Mouse (Mus musculus) hindbrain, embryonic 13.5 days (tissue): ENCODE measurements around the gene Khnyn. TPM values are rescaled to one million over a fixed set of nuclear protein-coding genes. Genes with fewer than 3 reads are reported as not detected.

Source experiments
- ATAC-seq: fragments of 200-750 bp; cut with Nextera tagmentation; 2 replicates; pipeline ENCODE4 v1.8.0; 2017; ENCODE audit warnings: moderate TSS enrichment; ENCODE audit not compliant: low FRiP score
- H3K27ac ChIP-seq: fragments of 300-500 bp; sonication (generic); 2 replicates; pipeline ENCODE4 v1.5.1; 2015; ENCODE audit warnings: inconsistent platforms, mild to moderate bottlenecking, moderate library complexity
- H3K27me3 ChIP-seq: fragments of 300-500 bp; sonication (generic); 2 replicates; pipeline ENCODE4 v1.6.1; 2015; ENCODE audit warnings: mild to moderate bottlenecking, inconsistent platforms
- H3K36me3 ChIP-seq: fragments of 300-500 bp; sonication (generic); 2 replicates; pipeline ENCODE4 v1.6.1; 2015; ENCODE audit warnings: mild to moderate bottlenecking, inconsistent platforms
- H3K4me1 ChIP-seq: fragments of 300-500 bp; sonication (generic); replicated peaks from 2 replicates; pipeline ENCODE4 v1.6.1; 2015; ENCODE audit warnings: inconsistent platforms
- H3K4me2 ChIP-seq: fragments of 300-500 bp; sonication (generic); 2 replicates; pipeline ENCODE4 v1.6.1; 2015; ENCODE audit warnings: inconsistent platforms, mild to moderate bottlenecking, moderate library complexity
- H3K4me3 ChIP-seq: fragments of 300-500 bp; sonication (generic); 2 replicates; pipeline ENCODE4 v1.5.1; 2015; ENCODE audit warnings: mild to moderate bottlenecking, inconsistent platforms
- H3K9ac ChIP-seq: fragments of 300-500 bp; sonication (generic); 2 replicates; pipeline ENCODE4 v1.6.1; 2015; ENCODE audit warnings: mild to moderate bottlenecking, inconsistent platforms
- H3K9me3 ChIP-seq: fragments of 300-500 bp; sonication (generic); 2 replicates; pipeline ENCODE4 v1.6.1; 2016; ENCODE audit warnings: inconsistent platforms
- WGBS: fragments of 180-500 bp; shearing (Covaris S2); methylation state at CpG from one replicate; pipeline ENCODE4 v1.1.7; 2015; 5-methylcytosine and 5-hydroxymethylcytosine counted together
- polyA plus RNA-seq: library from polyadenylated mRNA; unstranded; fragments of >200 nt; fragmentation: Nextera tagmentation; extraction: Ambion mirVana; gene quantifications from 2 replicates; pipeline ENCODE4 v1.2.1, GENCODE M21; 2015

Gene Khnyn
- polyA plus RNA-seq, 1 experiment from 2014 or later, result 10.0 TPM

DNA sequence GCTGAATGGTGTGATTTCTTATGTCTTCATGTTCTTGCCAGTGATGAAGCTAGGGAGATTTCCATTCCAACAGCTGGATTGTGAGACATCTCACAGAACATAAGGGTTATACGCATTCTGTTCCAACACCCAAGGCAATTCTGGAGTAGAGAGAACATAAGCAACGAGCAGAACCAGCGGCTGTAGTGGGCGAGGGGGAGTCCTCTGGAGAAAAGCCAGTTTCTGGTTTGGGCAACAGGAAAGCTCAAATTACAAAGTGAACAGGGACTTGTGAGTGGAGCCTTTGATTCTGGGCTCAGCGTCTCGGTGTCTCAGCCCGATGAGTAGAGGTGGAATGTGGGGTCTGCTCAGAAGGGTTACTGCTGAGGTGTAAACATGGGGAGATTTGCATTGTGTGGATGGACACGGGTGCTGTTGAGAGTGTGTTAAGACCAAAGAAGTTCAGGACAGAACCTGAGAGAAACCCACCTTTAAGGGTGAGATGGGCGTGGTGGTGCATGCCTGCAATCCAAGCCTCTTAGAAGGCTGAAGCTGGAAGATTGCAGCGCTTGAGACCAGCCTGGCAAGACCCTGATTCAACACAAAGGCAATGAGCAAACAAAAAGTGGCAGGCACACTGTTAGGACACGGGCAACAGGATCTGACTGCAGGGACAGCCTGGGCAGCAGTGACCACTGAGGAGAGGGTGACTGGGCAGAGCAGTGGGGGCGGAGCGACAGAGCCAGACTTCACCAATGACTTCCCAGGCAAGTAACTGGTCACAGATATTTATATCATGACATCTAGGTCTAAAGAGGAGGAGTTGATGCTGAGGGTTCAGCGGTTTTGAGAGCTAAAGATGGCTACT is 7.1 kb upstream of the Khnyn start:
- Histone ChIP-seq H3K27me3 (0 out of 2 replicates have a peak, but pooled peaks cover 4% of the 10 kb centered on the region), H3K4me2 (0 out of 2 replicates have a peak overlapping the region, but pooled peaks have one; percentile 1), H3K36me3 (peaks cover 5% of the 10 kb centered on the region; the same call in 1 of the 2 replicates), H3K4me3 (no peak overlapping the region), H3K9ac (no peak overlapping the region), H3K4me1 (peaks cover 10% of the 10 kb centered on the region), H3K9me3 (no peaks in the 10 kb centered on the region), H3K27ac (no peak overlapping the region)
- 40% methylated on average over 14 of the region's 14 CpGs for WGBS
- ATAC-seq, result no peak

DNA sequence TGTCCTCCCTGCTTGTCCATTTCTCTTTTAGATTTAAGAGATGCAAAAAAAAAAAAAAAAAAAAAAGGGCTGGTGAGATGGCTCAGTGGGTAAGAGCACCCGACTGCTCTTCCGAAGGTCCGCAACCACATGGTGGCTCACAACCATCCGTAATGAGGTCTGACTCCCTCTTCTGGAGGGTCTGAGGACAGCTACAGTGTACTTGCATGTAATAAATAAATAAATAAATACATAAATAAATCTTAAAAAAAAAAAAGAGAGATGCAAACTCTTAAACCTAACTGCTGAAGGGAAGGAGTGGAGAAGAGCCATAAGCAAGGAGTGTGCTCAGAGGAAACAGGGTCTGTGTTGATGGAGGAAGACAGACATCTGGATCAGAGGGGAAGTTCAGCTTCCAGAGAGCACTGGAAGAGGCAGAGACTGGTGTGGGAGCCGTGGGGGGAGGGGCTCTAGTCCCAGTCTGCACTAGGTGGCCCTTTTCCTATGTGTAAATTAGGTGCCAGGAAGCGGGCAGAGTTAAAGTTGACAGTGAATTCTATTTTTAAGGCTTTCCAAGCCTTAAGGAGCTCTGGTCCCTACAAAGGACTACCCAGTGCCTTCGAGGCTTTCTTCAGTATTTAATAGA is 6.3 kb upstream of the Khnyn start:
- WGBS, result 40% methylated on average over 7 of the region's 7 CpGs
- Histone ChIP-seq H3K9ac (no peak overlapping the region), H3K9me3 (no peaks in the 10 kb centered on the region), H3K36me3 (no peaks in the 10 kb centered on the region), H3K4me2 (no peak overlapping the region), H3K4me3 (no peak overlapping the region), H3K4me1 (peaks cover 7% of the 10 kb centered on the region), H3K27me3 (0 out of 2 replicates have a peak, but pooled peaks cover 4% of the 10 kb centered on the region), H3K27ac (no peak overlapping the region)
- ATAC-seq, result no peak

DNA sequence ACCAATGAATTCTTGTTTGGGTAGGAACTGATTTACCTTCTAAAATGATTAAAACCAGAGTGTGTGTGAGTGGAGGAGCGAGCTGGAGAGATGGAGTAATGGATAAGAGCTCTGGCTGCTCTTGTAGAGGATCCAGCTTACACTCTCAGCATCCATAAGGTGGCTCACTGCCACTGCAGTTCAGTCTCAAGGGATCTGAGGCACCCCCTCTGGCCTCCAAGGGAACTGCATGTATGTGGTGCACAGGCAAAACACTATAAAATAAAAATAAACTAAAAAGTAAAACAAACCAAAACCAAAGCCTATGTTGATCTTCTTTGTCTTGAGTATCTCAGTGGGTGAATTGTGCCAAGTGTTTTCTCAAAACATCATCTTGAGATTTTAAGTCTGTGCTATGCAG is 5.1 kb upstream of the Khnyn start:
- Histone ChIP-seq H3K4me3 (no peak overlapping the region), H3K27me3 (0 out of 2 replicates have a peak, but pooled peaks cover 4% of the 10 kb centered on the region), H3K4me1 (peaks cover 10% of the 10 kb centered on the region), H3K9me3 (no peaks in the 10 kb centered on the region), H3K27ac (no peak overlapping the region), H3K9ac (no peak overlapping the region), H3K36me3 (no peaks in the 10 kb centered on the region), H3K4me2 (no peak overlapping the region)
- no peak for ATAC-seq
- WGBS, result 21% methylated on average over 1 of the region's 1 CpGs

DNA sequence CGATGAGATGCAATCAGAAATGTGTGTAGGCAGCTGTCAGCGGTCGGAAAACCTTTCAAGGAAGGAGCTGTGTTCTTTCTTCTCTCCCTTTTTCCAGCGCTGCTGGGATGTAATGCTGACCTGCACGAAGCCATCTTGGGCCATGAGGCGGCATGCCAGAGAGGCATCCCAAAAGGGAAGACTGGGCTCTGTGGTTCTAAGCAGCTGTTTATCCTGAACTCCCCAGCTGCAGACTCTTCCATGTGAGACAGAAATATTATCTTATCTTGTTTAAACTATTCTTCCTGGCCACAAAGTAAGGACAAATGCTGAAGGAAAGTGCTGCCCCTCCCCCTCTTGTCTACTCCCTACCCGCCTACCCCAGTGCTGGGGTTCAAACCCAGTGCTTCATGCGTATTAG is 3.8 kb upstream of the Khnyn start:
- ATAC-seq, result no peak
- Histone ChIP-seq H3K36me3 (no peaks in the 10 kb centered on the region), H3K9ac (no peak overlapping the region), H3K9me3 (no peaks in the 10 kb centered on the region), H3K27ac (no peak overlapping the region), H3K4me1 (peaks cover 19% of the 10 kb centered on the region), H3K27me3 (0 out of 2 replicates have a peak, but pooled peaks cover 4% of the 10 kb centered on the region), H3K4me2 (no peak overlapping the region), H3K4me3 (no peak overlapping the region)
- 83% methylated on average over 8 of the region's 8 CpGs for WGBS

DNA sequence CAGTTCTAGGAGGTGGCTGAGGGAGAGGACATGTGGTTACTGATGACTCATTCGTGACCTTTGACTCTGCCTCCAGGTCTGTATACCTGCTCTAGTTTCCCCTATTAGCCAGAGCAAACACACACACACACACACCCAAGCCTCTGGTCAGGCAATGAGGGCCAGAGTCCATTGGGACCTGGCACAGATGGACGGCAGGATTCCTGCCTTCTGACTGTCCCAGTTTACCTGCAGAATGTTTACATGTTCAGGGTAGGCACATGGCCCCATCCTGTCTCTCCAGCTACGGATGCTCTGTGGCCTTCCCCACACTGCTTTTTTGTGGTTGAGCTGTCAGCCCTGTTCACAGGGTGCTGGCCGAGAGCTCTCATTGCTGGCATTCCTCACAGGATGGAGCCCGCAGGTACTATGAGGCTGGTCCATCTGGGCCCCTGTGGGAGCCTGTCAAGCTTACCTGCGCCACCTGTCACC is 2.5 kb upstream of the Khnyn start:
- WGBS, result 66% methylated on average over 6 of the region's 6 CpGs
- no peak for ATAC-seq
- peaks cover 30% of the 10 kb centered on the region for H3K4me1 ChIP-seq
- no peak overlapping the region for H3K4me2 ChIP-seq
- 0 out of 2 replicates have a peak, but pooled peaks cover 4% of the 10 kb centered on the region for H3K27me3 ChIP-seq
- no peak overlapping the region for H3K4me3 ChIP-seq
- no peak overlapping the region for H3K27ac ChIP-seq
- H3K36me3 ChIP-seq, result peaks cover 7% of the 10 kb centered on the region
- no peaks in the 10 kb centered on the region for H3K9me3 ChIP-seq
- H3K9ac ChIP-seq, result no peak overlapping the region

DNA sequence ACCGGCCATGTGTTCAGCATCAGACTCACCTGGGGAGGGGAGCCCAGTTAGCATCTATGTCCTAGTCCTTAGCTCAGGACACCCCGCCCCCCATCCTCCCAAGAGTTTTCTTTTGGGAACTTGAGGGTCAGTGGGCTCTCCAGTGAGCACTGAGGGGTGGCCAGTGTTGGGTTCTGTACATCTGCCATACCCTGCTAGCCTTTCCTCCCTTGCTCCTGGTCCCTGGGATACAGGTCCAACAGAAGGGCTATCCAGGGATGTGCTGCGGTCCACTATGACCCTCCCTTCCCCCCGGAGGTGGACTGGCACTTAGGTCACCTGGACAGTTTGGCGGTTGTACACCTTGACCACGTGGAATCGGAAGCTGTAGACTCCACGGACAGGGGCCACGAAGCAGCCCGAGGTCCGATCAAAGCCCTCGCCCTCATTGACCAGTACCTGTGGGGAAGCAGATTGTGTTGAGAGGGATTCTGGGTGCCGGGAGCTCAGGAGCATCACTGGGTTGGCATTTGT is 1.5 kb upstream of the Khnyn start:
- Histone ChIP-seq H3K9me3 (no peaks in the 10 kb centered on the region), H3K36me3 (peaks cover 17% of the 10 kb centered on the region), H3K4me3 (no peak overlapping the region), H3K27me3 (0 out of 2 replicates have a peak, but pooled peaks cover 4% of the 10 kb centered on the region), H3K27ac (no peak overlapping the region), H3K4me2 (no peak overlapping the region), H3K9ac (no peak overlapping the region), H3K4me1 (peaks cover 30% of the 10 kb centered on the region)
- WGBS, result 94% methylated on average over 13 of the region's 13 CpGs
- no peak for ATAC-seq

DNA sequence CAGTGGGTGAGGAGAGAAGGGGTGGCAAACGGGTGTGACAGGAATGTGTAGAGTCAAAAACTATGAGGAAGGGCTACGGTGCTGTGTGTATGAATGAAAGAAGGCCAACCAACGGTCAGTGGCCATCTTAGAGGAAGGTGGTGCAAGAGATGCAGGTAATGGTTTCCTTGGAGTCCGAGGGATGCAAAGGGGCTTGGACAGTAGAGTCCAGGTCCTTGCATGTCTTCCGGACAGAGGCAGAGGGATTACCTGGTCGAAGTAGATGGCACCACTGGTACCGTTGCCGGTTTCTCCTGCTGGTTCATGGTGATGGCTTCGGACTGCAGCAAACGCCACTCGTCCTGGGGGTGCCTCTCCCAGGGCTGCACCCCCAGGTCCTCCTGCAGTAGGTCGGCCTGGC is 1.1 kb upstream of the Khnyn start:
- 92% methylated on average over 12 of the region's 12 CpGs for WGBS
- Histone ChIP-seq H3K36me3 (peaks cover 22% of the 10 kb centered on the region), H3K27ac (no peak overlapping the region), H3K4me2 (no peak overlapping the region), H3K9ac (peak overlapping the region; percentile 84; the same call in 1 of the 2 replicates), H3K27me3 (0 out of 2 replicates have a peak, but pooled peaks cover 4% of the 10 kb centered on the region), H3K4me3 (no peak overlapping the region), H3K4me1 (peaks cover 30% of the 10 kb centered on the region), H3K9me3 (no peaks in the 10 kb centered on the region)
- no peak for ATAC-seq

DNA sequence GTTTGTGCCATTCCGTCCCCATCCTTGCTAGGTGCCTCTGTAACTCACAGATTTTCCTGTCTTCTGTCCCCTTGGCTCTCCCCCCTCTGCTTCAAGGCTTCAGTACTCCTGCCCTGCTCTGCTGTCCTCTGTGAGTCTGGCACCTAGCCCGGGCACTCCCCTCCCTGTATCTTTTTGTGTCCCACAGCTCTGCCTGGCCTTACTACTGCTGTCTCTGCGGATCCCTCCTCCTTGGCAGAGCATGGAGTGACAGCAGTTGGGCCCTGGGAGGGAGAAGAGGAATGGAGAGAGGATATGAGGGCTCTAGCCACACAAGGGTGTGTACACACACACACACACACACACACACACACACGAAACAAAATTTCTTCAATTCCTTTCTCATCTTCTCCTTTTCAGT is 581 bp upstream of the Khnyn start, which contains the start of gene Cbln3:
TSS of gene Cbln3 (minus strand) at position 227 of the 400 bp plus-strand sequence.
- H3K9ac ChIP-seq, result peak within 1 kb of the TSS; percentile 84
- H3K9me3 ChIP-seq, result no peaks in the 10 kb centered on the region
- peak within 1 kb of the TSS; percentile 70 for H3K4me2 ChIP-seq
- peak within 1 kb of the TSS; percentile 80 for H3K4me3 ChIP-seq
- peaks cover 26% of the 10 kb centered on the region for H3K36me3 ChIP-seq
- peak within 1 kb of the TSS; percentile 83 for H3K27ac ChIP-seq
- 37% methylated on average over 4 of the region's 4 CpGs for WGBS
- H3K4me1 ChIP-seq, result peaks cover 30% of the 10 kb centered on the region
- 0 out of 2 replicates have a peak, but pooled peaks cover 4% of the 10 kb centered on the region for H3K27me3 ChIP-seq
- peak; percentile 58 for ATAC-seq

DNA sequence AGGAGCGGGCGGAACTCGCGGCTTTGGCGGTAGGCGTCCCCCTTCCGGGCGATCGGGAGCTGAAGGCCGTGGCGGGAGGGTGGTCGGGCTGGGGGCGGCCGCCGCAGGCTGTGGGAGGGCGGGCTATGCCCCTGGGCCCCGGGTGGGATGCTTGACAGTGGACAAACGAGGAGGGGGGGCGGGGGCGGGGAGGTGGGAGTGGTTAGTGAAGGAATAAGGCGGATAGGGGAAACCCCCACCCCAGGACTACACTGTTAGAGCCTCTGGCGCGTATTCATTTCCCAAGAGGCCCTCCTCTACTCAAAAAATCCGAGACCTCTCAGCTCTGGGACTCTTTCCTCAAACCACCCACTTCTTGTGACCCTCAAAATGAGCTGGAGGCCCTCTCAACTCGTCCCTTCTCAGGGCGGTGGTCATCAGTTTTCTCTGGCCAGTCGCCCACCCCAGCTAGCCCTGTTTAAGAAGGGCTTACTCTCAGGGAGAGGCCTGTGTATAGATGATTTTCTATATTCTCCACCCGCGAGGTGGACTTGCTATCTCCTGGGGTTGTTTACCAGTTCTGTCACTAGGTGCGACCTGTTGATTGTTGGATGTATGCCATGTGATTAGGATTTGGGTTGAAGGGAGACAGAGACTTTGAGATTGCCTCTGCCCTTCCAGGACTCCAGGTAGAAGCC is 505 bp downstream of the Khnyn start:
- Histone ChIP-seq H3K36me3 (peaks cover 36% of the 10 kb centered on the region), H3K27ac (peak overlapping the region; percentile 83), H3K9ac (peak overlapping the region; percentile 84), H3K27me3 (0 out of 2 replicates have a peak, but pooled peaks cover 4% of the 10 kb centered on the region), H3K4me3 (peak overlapping the region; percentile 80), H3K4me2 (peak overlapping the region; percentile 70), H3K4me1 (peaks cover 30% of the 10 kb centered on the region), H3K9me3 (no peaks in the 10 kb centered on the region)
- ATAC-seq, result peak; percentile 62
- WGBS, result 0% methylated on average over 14 of the region's 30 CpGs

DNA sequence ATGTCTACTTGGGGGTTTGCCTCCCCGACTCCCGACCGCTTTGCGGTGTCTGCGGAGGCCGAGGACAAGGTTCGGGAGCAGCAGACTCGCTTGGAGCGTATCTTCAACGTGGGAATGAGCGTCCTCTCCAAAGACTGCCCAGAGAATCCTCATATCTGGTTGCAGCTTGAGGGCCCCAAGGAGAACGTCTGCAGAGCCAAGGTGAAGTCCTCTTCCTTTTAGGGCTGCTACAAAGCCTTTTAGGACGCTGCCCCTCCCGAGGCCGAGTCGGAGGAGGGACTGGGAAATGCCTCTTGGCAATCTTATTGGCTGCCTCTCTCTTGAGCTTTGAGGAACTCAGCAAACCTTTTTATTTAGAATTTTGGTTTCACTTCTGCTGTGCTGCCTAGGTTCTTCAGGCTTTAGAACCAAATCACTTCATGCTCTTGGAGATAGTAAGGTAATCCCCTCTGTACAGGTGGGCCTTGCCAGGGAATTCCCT is 1.1 kb downstream of the Khnyn start:
- Histone ChIP-seq H3K4me3 (peak overlapping the region; percentile 80), H3K9me3 (no peaks in the 10 kb centered on the region), H3K4me1 (peaks cover 30% of the 10 kb centered on the region), H3K36me3 (peaks cover 42% of the 10 kb centered on the region), H3K27me3 (0 out of 2 replicates have a peak, but pooled peaks cover 4% of the 10 kb centered on the region), H3K9ac (peak overlapping the region; percentile 84), H3K4me2 (peak overlapping the region; percentile 70), H3K27ac (no peak overlapping the region; the same call in 1 of the 2 replicates)
- 10% methylated on average over 16 of the region's 16 CpGs for WGBS
- ATAC-seq, result no peak

DNA sequence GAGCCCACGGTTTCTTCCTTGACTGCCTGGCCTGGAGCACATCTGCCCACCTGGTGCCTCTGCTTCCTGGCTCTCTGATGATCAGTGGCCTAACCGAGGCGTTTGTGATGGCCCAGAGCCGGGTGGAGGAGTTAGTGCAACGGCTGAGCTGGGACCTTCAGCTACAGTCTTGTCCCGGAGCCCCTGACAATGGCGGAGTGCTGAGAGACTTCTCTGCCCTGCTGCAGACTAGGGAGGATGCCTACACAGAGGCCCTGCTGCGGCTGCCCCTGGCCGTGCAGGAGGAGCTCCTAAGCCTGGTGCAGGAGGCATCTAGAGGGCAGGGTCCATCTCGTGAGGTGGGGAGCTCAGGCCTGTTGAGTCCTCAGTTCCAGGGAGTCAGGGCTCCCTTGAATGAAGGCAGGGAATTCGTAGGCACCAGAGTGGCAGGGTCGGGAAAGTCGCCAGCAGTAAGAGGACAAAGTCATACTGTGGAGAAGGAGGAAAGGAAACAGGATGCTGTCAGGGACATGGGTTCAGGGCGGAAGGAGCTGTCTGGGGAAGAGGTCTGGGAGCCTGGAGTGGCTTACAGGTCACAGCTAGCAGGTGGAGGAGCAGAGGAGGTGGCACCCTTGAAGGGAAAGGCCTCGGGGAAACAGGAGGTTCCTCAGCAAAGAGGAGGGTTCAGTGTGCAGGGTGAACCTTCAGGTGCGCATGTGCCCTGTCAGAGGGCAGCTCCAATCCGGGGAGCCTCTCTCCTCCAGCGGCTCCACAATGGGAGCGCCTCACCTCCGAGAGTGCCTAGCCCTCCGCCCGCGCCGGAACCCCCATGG is 2.0 kb downstream of the Khnyn start:
- Histone ChIP-seq H3K9ac (peak overlapping the region; percentile 84; the same call in 1 of the 2 replicates), H3K4me2 (no peak overlapping the region), H3K4me1 (peaks cover 30% of the 10 kb centered on the region), H3K36me3 (peaks cover 50% of the 10 kb centered on the region), H3K27ac (no peak overlapping the region), H3K9me3 (no peaks in the 10 kb centered on the region), H3K4me3 (peak overlapping the region; percentile 80; the same call in 1 of the 2 replicates), H3K27me3 (0 out of 2 replicates have a peak, but pooled peaks cover 4% of the 10 kb centered on the region)
- no peak for ATAC-seq
- 85% methylated on average over 24 of the region's 24 CpGs for WGBS
